8 mouse cellular contexts compared by ENCODE assay signal in genomic region chr1:78819592-78819991, GRCm38 (mm10). TPM values are rescaled to one million over a fixed set of nuclear protein-coding genes. Genes with fewer than 3 reads are reported as not detected.
DNase-seq lines count a peak whose midpoint lies in the region; ATAC-seq and TF ChIP-seq lines count a peak whose summit lies in the region.
"Had no signal": no experiment of that assay in that cellular context is flagged by ENCODE, and none has a peak within 500 bp of the region (broad histone marks: within the 10 kb centered on the region; RNA-seq: fewer than 3 reads in every experiment).

No protein-coding gene starts in this region.

- no peak for TF ChIP-seq CTCF in forebrain, postnatal 0 days (IDR thresholded peaks at IDR 0.05; ENCODE audit: low read depth)
- no peak for TF ChIP-seq CTCF in midbrain, postnatal 0 days (IDR thresholded peaks at IDR 0.05)
- no peak for TF ChIP-seq CTCF in left cerebral cortex, adult 2 months (IDR thresholded peaks at IDR 0.05)

- intact Hi-C loops in left cerebral cortex, adult 2 months (cut with DNase I) = no loop called here

- H3K27me3 ChIP-seq in midbrain, embryonic 11.5 days (ENCODE audit: control insufficient read depth, insufficient read depth, low read length) = no peaks in the 10 kb centered on the region
- no peaks in the 10 kb centered on the region for H3K27me3 ChIP-seq in midbrain, embryonic 10.5 days (ENCODE audit: low read depth, poor library complexity, severe bottlenecking)
- H3K27me3 ChIP-seq in forebrain, postnatal 0 days (ENCODE audit: insufficient read depth, low read length) = no peaks in the 10 kb centered on the region
- H3K27me3 ChIP-seq in midbrain, postnatal 0 days (ENCODE audit: insufficient read depth, low read length) = no peaks in the 10 kb centered on the region
- H3K27me3 ChIP-seq: liver, embryonic 15.5 days had no signal

- H3K4me2 ChIP-seq in midbrain, embryonic 11.5 days = no peak overlapping the region
- peak overlapping the region; percentile 4; the same call in 1 of the 2 replicates for H3K4me2 ChIP-seq in forebrain, postnatal 0 days (ENCODE audit: low read depth)
- no peak overlapping the region for H3K4me2 ChIP-seq in midbrain, postnatal 0 days (ENCODE audit: low read depth, low read length, poor library complexity, severe bottlenecking)
- H3K4me2 ChIP-seq: liver, embryonic 15.5 days had no signal

- H3K27ac ChIP-seq in midbrain, embryonic 11.5 days (ENCODE audit: low read depth, low read length) = no peak overlapping the region
- no peak overlapping the region for H3K27ac ChIP-seq in midbrain, embryonic 10.5 days (replicated peaks)
- no peak overlapping the region for H3K27ac ChIP-seq in forebrain, postnatal 0 days (ENCODE audit: low read depth, low read length)
- no peak overlapping the region for H3K27ac ChIP-seq in midbrain, postnatal 0 days (ENCODE audit: low read depth, low read length)
- no peak overlapping the region for H3K27ac ChIP-seq in left cerebral cortex, adult 2 months
- H3K27ac ChIP-seq: liver, embryonic 15.5 days had no signal

- H3K9ac ChIP-seq in midbrain, embryonic 11.5 days (ENCODE audit: low read length) = no peak overlapping the region
- H3K9ac ChIP-seq in forebrain, postnatal 0 days = no peak overlapping the region
- H3K9ac ChIP-seq in midbrain, postnatal 0 days (replicated peaks; ENCODE audit: low read length, poor library complexity, severe bottlenecking) = no peak overlapping the region
- H3K9ac ChIP-seq: liver, embryonic 15.5 days had no signal

- H3K4me1 ChIP-seq in midbrain, embryonic 11.5 days (ENCODE audit: control insufficient read depth, insufficient read depth, low read length) = no peaks in the 10 kb centered on the region
- peaks cover 13% of the 10 kb centered on the region; the same call in 1 of the 2 replicates for H3K4me1 ChIP-seq in midbrain, embryonic 10.5 days
- peaks cover 5% of the 10 kb centered on the region; the same call in 1 of the 2 replicates for H3K4me1 ChIP-seq in forebrain, postnatal 0 days (ENCODE audit: insufficient read depth)
- H3K4me1 ChIP-seq in midbrain, postnatal 0 days (ENCODE audit: insufficient read depth, low read length) = no peaks in the 10 kb centered on the region
- H3K4me1 ChIP-seq: liver, embryonic 15.5 days had no signal

- no peak overlapping the region for H3K4me3 ChIP-seq in midbrain, embryonic 11.5 days (ENCODE audit: low read depth, low read length)
- no peak overlapping the region for H3K4me3 ChIP-seq in midbrain, embryonic 10.5 days
- no peak overlapping the region for H3K4me3 ChIP-seq in forebrain, postnatal 0 days (ENCODE audit: low read depth, low read length)
- no peak overlapping the region for H3K4me3 ChIP-seq in midbrain, postnatal 0 days (ENCODE audit: low read depth, low read length)
- H3K4me3 ChIP-seq in left cerebral cortex, adult 2 months = no peak overlapping the region
- H3K4me3 ChIP-seq: liver, embryonic 15.5 days had no signal

- no peaks in the 10 kb centered on the region for H3K9me3 ChIP-seq in midbrain, embryonic 11.5 days (ENCODE audit: control insufficient read depth, low read length)
- no peaks in the 10 kb centered on the region for H3K9me3 ChIP-seq in midbrain, embryonic 10.5 days (replicated peaks)
- H3K9me3 ChIP-seq in forebrain, postnatal 0 days (ENCODE audit: low read length) = no peaks in the 10 kb centered on the region
- no peaks in the 10 kb centered on the region for H3K9me3 ChIP-seq in midbrain, postnatal 0 days (ENCODE audit: low read length)
- H3K9me3 ChIP-seq: liver, embryonic 15.5 days had no signal

- peak; percentile 81 for DNase-seq in midbrain, embryonic 11.5 days (ENCODE audit: low spot score, missing footprints)
- DNase-seq in midbrain, embryonic 10.5 days (ENCODE audit: low spot score) = no peak
- peak; percentile 89 for DNase-seq in forebrain, postnatal 0 days
- peak; percentile 83 for DNase-seq in heart, postnatal 4 days
- peak; percentile 83 for DNase-seq in midbrain, postnatal 0 days (ENCODE audit: low spot score)
- DNase-seq in thymus, postnatal 0 days (ENCODE audit: low spot score) = no peak
- DNase-seq in left cerebral cortex, adult 2 months (ENCODE audit: extremely low spot score in 1 of 2, low spot score in 2 of 2) = no peak

- H3K36me3 ChIP-seq in midbrain, embryonic 11.5 days (ENCODE audit: control insufficient read depth, insufficient read depth, low read length) = no peaks in the 10 kb centered on the region
- H3K36me3 ChIP-seq in midbrain, embryonic 10.5 days = no peaks in the 10 kb centered on the region
- no peaks in the 10 kb centered on the region for H3K36me3 ChIP-seq in forebrain, postnatal 0 days (ENCODE audit: insufficient read depth)
- no peaks in the 10 kb centered on the region for H3K36me3 ChIP-seq in midbrain, postnatal 0 days (ENCODE audit: insufficient read depth, low read length)
- H3K36me3 ChIP-seq: liver, embryonic 15.5 days had no signal

- 62% methylated on average over 7 of the region's 7 CpGs for WGBS in midbrain, embryonic 11.5 days
- 74% methylated on average over 7 of the region's 7 CpGs for WGBS in midbrain, embryonic 10.5 days
- WGBS in forebrain, postnatal 0 days = 13% methylated on average over 7 of the region's 7 CpGs
- WGBS in midbrain, postnatal 0 days = 33% methylated on average over 7 of the region's 7 CpGs

- ATAC-seq in midbrain, embryonic 11.5 days (ENCODE audit: low FRiP score) = no peak
- peak; percentile 59 for ATAC-seq in forebrain, postnatal 0 days
- 0 out of 2 replicates have a peak, but pooled peaks have one; percentile 47 for ATAC-seq in midbrain, postnatal 0 days (ENCODE audit: low FRiP score)

RNA-seq across cellular contexts. Expression of gene Kcne4, which starts 3.0 kb away (rescaled TPM):
- polyA plus RNA-seq in midbrain, embryonic 11.5 days (2014; fragmentation: Nextera tagmentation; extraction: Ambion mirVana) = 0.84 and 1.0 TPM in 2 replicates
- 0.26 and 1.2 TPM in 2 replicates for polyA plus RNA-seq in midbrain, embryonic 10.5 days (2016; fragmentation: Nextera tagmentation; extraction: Ambion mirVana)
- total RNA-seq in forebrain, postnatal 0 days (2014; rRNA removed) = 0.77 and 2.0 TPM in 2 replicates
- polyA plus RNA-seq in forebrain, postnatal 0 days (2015; fragmentation: Nextera tagmentation; extraction: Ambion mirVana) = 1.9 and 3.0 TPM in 2 replicates
- total RNA-seq in heart, postnatal 4 days (2021) = 1 to 10 TPM; 4.3 to 4.9 TPM
- 0.80 and 1.4 TPM in 2 replicates for total RNA-seq in midbrain, postnatal 0 days (2014; rRNA removed)
- polyA plus RNA-seq in midbrain, postnatal 0 days (2015; fragmentation: Nextera tagmentation; extraction: Ambion mirVana) = 1.7 and 2.3 TPM in 2 replicates
- 2.6 and 3.0 TPM in 2 replicates for polyA plus RNA-seq in thymus, postnatal 0 days (2015; fragmentation: Nextera tagmentation; extraction: Ambion mirVana)
- 1 to 10 TPM in 1 of 2 experiments, under 1 TPM in 1; 0.84 to 1.4 TPM for total RNA-seq in left cerebral cortex, adult 2 months (2021)

Comparison
In these comparisons a context has a peak if more than half of its experiments do, and no peak if none do; other contexts are left out.
1. DNase-seq: peak in midbrain, embryonic 11.5 days (single experiment), forebrain, postnatal 0 days (single experiment), heart, postnatal 4 days (single experiment) and midbrain, postnatal 0 days (single experiment); none in midbrain, embryonic 10.5 days (single experiment), thymus, postnatal 0 days (single experiment) and left cerebral cortex, adult 2 months (0 of 2).